Mouse (Mus musculus): ENCODE measurements at regions not wholly inside any gene's neighbourhood (a gene's known extent, or its start where the extent isn't known, plus 50 kb on each side); places are given as distances from the start of the nearest gene placed in this dataset.
A peak's percentile ranks its signal among the peaks of the same experiment; 100 is the strongest.
"Not testable (repeated sequence)": the region's sequence is repeated elsewhere in the genome, so short reads cannot be mapped to it uniquely, and the experiment has no call there.

- peak; percentile 16 to 48 for DNase-seq (ENCODE audit: low spot score in 2 of 2)
Observed at GRCm38 (mm10) chr4:124395966-124396395, 214.6 kb downstream of the 3100002H09Rik start.

GRCm38 (mm10) chr4:124395069-124395965 lies 215.3 kb downstream of the 3100002H09Rik start:
- no peak for DNase-seq (ENCODE audit: low spot score in 2 of 2)

- no peak for DNase-seq (ENCODE audit: low spot score in 2 of 2)
Observed at GRCm38 (mm10) chr4:124393595-124393994, 217.0 kb downstream of the 3100002H09Rik start.

GRCm38 (mm10) chr4:124389067-124389466 lies 221.5 kb downstream of the 3100002H09Rik start:
- DNase-seq (ENCODE audit: low spot score in 2 of 2), result no peak

- no peak for DNase-seq (ENCODE audit: low spot score in 2 of 2)
Observed at GRCm38 (mm10) chr4:124385106-124386055, 225.2 kb downstream of the 3100002H09Rik start.

DNA sequence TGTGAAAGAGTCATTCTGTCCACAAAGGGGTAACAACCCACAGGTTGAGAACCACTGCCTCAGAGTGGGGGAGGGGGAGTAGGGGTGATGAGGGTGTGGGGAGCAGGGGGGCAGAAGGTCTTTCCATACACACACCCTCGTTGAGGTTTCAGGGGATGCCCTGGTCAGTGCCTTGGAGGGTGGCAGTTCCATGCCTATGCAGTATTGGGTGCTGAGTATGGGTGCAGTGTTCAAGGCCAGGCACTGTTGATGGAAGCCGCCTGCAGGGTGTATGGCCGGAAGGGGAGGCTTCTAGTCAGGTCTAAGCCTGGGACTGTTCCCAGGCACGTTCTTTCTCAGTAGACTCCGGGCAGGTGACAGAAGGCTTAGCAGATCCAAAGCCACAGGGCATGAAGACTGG lies 234.1 kb downstream of the 3100002H09Rik start:
- no peak for DNase-seq (ENCODE audit: low spot score in 2 of 2)

- DNase-seq (ENCODE audit: low spot score in 2 of 2), result no peak
Observed at GRCm38 (mm10) chr4:124375581-124375980, 235.0 kb downstream of the 3100002H09Rik start.

- DNase-seq (ENCODE audit: low spot score in 2 of 2), result no peak
Observed at GRCm38 (mm10) chr4:124368831-124369230, 241.8 kb downstream of the 3100002H09Rik start.

GRCm38 (mm10) chr4:124368085-124368484 lies 242.5 kb downstream of the 3100002H09Rik start:
- DNase-seq (ENCODE audit: low spot score in 2 of 2), result no peak

- DNase-seq (ENCODE audit: low spot score in 2 of 2), result no peak
Observed at GRCm38 (mm10) chr4:124360578-124360908, 250.1 kb downstream of the 3100002H09Rik start.

DNA sequence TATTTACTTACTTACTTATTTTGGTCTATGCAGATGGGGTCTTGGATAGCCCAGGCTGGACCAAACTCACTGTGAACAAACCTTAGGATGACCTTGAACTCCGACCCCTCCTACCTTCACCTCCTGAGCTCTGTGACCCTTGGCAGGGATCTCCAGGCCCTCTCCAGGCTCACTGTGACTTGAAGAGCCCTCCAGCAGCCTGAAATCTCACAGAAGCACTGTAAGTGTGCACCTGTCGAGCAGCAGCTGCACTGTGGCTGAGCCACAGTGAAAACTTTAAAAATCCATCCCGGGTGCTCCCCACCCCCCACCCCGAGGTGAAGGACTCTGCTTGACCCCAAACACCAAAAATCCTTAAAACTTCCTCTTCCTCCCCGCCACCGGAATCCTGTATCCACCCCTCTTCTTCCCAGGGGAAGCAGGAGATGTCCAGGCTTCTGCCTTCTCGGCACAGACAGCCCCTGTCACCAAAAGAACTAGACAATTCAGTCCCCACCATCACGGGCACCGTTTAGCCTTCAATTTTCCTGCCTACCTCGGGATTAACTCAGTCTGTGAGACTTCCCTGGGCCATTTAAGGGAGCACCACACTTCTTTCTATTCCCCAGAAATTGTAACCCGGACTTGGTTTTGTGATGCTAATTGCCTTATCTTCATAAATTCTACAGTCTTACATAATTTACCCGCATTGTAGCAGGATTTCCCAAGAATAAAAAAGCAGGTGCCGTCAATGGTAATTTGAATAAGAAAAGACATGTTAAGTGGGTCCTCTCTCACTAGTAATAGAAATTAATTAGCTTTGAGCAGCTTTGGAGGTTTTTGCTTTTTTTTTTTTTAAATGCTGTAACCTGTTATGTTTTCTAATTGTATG lies 250.7 kb downstream of the 3100002H09Rik start:
- no peak for DNase-seq (ENCODE audit: low spot score in 2 of 2)

GRCm38 (mm10) chr4:124358456-124358855 lies 252.1 kb downstream of the 3100002H09Rik start:
- DNase-seq (ENCODE audit: low spot score in 2 of 2), result not testable (repeated sequence)

DNA sequence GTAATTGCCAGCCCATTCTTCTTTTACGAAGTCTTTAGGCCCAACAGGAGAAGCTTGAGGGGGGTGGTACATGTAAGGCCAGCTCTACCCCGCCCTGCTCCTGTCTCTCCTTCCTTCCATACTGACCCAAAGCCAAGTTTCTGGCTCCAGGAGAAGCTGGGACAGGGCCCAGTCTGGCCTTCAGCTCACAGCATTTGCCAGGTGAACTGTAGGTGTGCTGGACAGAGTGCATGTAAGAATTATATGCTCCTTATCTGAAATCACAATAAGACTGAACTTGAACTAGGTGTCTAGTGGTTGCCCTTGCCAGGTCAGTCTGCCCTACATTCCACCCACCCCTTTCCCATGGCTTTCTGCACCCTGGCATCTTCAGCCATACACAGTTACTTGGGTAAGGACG lies 260.2 kb downstream of the 3100002H09Rik start:
- no peak for DNase-seq (ENCODE audit: low spot score in 2 of 2)

DNA sequence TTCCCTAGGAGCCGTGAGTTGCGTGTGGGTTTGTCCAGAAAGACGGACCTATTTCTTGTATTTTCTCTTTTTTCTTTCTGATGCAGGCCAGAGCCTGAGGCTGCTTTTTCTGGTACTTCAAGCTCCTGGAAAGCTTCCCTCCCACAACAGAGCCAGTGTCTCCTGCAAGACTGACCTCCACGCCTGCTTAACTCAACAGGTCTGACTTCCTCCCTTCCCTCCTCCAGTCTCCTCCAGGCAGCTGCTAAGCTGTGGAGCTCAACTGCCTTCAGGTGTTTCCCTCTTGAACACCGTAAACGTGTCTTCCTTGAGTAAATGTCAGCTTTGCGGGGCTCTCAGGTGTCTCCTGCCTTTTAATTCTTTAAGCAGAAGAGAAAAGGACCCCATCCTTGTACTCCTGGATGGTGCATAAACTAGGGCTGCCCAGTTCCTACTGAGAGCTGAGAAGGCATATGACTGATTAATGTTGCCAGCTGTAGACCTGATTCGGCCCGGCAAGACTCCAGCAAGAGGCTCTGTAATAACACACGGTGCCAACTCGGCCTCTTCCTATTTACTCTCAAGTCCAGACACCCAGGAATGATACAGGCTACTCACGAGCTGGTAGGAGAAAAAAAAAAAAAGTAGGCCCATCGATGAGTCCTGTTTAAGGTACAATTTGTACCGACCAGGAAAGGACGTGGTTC lies 260.9 kb downstream of the 3100002H09Rik start:
- DNase-seq (ENCODE audit: low spot score in 2 of 2), result no peak

DNA sequence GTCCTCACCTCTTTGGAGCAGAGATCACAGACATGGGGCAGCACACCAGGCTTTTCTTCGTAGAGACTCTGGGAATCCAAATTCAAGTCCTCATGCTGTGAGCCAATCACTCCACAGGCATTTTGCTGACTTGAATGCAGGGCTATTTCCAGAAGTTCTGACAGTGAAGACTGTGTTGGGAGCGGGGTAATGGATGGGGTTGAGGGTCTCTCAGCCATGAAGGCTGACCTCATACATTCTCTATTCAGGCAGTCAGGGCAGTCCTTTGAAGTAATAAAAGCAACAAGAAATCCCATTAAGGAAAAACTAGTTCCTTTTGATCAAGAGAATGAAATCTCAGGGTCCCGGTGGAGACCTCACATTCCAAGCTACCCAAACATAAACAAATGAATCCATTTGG lies 261.5 kb downstream of the 3100002H09Rik start:
- DNase-seq (ENCODE audit: low spot score in 2 of 2), result no peak

DNA sequence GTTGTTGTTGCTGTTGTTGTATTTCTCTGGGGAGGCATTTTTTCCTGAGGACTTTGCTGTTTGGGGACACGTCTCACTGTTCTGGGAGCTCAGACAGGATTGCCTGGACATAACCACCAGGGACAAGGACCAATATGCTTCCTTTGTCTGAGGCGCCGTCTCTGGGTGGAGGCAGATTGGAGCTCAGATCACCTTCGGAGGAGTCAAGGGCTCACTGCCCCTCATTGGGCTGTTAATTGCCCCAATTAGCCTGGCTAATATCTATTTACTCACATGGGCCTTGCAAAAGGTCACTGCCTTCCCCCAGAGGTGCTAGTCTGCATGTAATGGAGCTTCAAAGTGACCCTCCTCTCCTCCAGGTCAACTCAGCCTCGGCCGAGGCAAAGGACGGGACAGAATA lies 270.5 kb downstream of the 3100002H09Rik start:
- no peak for DNase-seq (ENCODE audit: low spot score in 2 of 2)

- no peak for DNase-seq (ENCODE audit: low spot score in 2 of 2)
Observed at GRCm38 (mm10) chr4:124335726-124336125, 274.9 kb downstream of the 3100002H09Rik start.

- DNase-seq (ENCODE audit: low spot score in 2 of 2), result no peak
Observed at GRCm38 (mm10) chr4:124332974-124333373, 277.6 kb downstream of the 3100002H09Rik start.

DNA sequence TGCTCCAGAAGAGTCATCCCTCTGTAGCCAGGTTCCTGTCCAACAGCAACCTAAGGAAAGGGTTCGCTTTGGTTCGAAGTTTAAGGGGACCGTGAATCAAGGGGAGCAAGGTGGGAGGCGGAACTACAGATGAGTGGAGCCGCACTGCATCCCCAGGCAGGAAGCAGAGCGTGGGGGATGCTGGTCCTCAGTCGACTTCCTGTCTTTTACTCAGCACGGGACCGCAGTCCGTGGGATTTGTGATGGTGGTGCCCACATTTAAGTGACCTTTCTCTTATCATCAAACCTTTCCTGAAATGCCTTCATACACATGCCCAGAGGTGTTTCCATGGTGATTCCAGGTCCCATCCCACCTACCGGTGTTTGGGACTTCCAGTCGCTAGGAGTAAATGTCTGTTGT lies 278.2 kb downstream of the 3100002H09Rik start:
- DNase-seq (ENCODE audit: low spot score in 2 of 2), result no peak

- DNase-seq (ENCODE audit: low spot score in 2 of 2), result no peak
Observed at GRCm38 (mm10) chr4:124329107-124329771, 281.4 kb downstream of the 3100002H09Rik start.
